Mouse (Mus musculus): ENCODE measurements at regions not wholly inside any gene's neighbourhood (a gene's known extent, or its start where the extent isn't known, plus 50 kb on each side); places are given as distances from the start of the nearest gene placed in this dataset.

DNA sequence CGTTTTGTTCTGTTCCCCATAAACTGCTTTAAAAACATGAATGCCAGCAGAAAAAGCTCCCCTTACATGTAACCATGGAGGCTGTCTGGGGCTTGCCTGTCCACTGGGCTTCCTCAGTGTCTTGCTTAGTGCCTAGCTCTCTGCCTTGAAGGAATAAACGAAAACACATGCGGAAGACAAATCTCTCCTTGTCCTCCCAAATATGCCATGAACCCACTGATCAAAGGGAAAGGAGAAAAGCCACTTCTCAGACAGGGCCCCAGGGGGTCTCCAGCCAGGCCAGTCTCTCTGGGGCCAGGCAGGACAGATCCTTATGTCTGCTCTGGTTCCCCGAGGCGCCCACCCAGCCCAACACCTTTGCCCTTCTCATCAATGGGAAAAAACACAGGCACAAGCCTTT lies 518.6 kb upstream of the 3110018I06Rik start:
- H3K27me3 ChIP-seq (replicated peaks) = no peaks in the 10 kb centered on the region
- H3K9ac ChIP-seq = no peak overlapping the region
- 62% methylated on average over 5 of the region's 5 CpGs for WGBS (ENCODE audit: insufficient replicate concordance)
- no peaks in the 10 kb centered on the region for H3K36me3 ChIP-seq
- no peak overlapping the region for H3K27ac ChIP-seq
- H3K4me1 ChIP-seq = no peaks in the 10 kb centered on the region
- no peaks in the 10 kb centered on the region for H3K9me3 ChIP-seq (replicated peaks)
- no peak overlapping the region for H3K4me2 ChIP-seq
- ATAC-seq = no peak
- H3K4me3 ChIP-seq = no peak overlapping the region

DNA sequence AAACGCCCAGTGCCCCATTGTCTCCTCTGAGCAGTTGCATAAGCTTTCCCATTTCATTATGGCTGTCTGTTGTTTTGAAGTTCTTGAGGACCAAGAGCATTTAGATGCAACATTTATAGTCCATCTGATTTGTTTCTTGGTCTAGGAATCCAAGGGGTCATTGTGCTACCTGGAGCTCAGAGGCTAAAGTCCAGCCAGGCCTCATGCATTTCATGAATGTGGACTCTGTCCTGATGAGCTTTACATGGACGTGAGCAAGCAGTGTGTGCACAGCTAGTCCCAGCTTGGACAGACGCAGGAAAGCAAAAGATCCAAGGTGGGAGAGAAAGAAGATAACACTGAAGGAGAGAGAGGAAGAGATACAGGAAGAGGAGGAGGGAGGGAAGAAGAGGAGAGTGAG lies 496.0 kb upstream of the 3110018I06Rik start:
- no peaks in the 10 kb centered on the region for H3K9me3 ChIP-seq (replicated peaks)
- no peaks in the 10 kb centered on the region for H3K27me3 ChIP-seq (replicated peaks)
- WGBS (ENCODE audit: insufficient replicate concordance) = 35% methylated on average over 3 of the region's 3 CpGs
- H3K4me3 ChIP-seq = no peak overlapping the region
- H3K36me3 ChIP-seq = no peaks in the 10 kb centered on the region
- H3K4me2 ChIP-seq = no peak overlapping the region
- no peak for ATAC-seq
- no peak overlapping the region for H3K27ac ChIP-seq
- H3K4me1 ChIP-seq = no peaks in the 10 kb centered on the region
- H3K9ac ChIP-seq = no peak overlapping the region

DNA sequence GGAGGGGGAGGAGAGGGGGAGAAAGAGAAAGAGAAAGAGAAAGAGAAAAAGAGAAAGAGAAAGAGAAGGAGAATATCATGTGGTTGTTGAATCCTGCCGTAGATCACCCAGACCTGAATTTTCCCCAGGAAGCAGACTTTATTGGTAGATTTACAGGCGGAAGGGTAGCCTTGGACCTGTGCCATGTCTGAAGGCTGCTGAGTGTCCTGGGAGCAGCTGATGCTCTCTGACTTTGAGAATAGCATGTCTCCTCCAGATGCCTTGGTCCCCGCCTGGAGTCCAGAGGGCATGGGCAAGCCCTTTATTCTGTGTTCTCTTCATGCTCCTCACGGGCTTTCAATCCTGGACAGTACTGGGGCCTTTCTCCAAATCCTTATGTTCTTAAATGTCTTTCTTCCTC lies 495.4 kb upstream of the 3110018I06Rik start:
- H3K4me2 ChIP-seq = no peak overlapping the region
- H3K9ac ChIP-seq = no peak overlapping the region
- H3K27me3 ChIP-seq (replicated peaks) = no peaks in the 10 kb centered on the region
- H3K4me3 ChIP-seq = no peak overlapping the region
- no peaks in the 10 kb centered on the region for H3K4me1 ChIP-seq
- WGBS (ENCODE audit: insufficient replicate concordance) = 58% methylated on average over 4 of the region's 4 CpGs
- no peaks in the 10 kb centered on the region for H3K9me3 ChIP-seq (replicated peaks)
- no peak for ATAC-seq
- H3K36me3 ChIP-seq = no peaks in the 10 kb centered on the region
- H3K27ac ChIP-seq = no peak overlapping the region

DNA sequence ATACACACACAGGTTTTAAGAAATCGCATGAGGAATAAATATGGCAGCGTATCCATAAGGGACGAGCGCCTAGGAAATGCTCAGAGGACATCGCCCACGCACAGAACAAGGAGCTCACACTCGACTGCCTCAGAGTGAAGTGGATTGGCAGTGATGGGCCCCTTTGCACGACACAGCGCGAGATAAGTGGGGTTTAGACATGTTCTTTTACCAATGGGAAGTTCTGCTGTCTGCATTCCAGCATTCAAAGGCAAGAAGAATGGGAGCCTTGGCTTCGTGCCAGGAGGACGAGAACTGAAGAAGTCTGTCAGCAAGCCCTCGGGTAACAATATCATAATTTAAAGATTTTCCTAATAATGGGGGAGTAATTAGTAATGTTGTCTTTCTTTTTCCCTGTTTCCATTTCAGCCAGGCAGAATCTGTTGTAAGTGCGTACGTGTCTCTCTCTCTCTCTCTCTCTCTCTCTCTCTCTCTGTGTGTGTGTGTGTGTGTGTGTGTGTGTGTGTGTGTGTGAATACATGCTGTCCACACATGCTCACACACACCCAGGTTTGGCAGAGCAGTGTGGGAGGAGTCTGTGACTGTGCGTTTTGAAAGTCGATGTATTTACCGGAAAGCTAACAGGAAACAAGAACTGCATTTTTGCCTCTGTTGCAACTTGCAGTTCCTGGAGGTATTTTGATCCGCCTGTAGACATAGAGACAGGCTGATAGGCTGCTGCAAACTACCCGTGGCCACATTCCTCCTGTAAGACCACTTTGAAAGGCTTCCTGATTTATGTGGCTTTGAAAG lies 477.2 kb upstream of the 3110018I06Rik start:
- Histone ChIP-seq H3K27me3 (replicated peaks) (no peaks in the 10 kb centered on the region), H3K4me2 (no peak overlapping the region), H3K9ac (no peak overlapping the region), H3K9me3 (replicated peaks) (0 out of 2 replicates have a peak, but pooled peaks cover 4% of the 10 kb centered on the region), H3K36me3 (no peaks in the 10 kb centered on the region), H3K4me3 (no peak overlapping the region), H3K27ac (no peak overlapping the region), H3K4me1 (no peaks in the 10 kb centered on the region)
- no peak for ATAC-seq
- WGBS (ENCODE audit: insufficient replicate concordance) = 64% methylated on average over 20 of the region's 20 CpGs

DNA sequence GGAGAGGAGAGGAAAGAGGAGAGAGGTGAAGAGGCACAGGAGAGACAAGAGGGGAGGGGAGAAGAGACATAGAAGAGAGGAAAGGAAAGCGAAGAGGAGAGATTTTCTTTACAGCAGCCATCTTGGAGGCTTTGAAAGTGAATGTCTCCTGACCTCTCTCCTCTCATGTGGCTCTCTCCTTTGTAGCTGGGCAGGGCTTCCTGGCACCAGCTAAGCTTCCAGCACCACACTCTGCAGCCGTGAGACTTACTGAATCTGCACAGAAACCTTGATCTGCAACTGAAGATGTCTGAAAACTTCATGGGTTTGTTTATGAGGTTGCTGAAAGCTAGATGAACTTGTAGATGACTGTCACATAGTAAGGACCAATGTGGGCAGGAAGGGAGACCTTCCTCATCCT lies 471.6 kb upstream of the 3110018I06Rik start:
- Histone ChIP-seq H3K27me3 (replicated peaks) (no peaks in the 10 kb centered on the region), H3K36me3 (no peaks in the 10 kb centered on the region), H3K4me2 (no peak overlapping the region), H3K9me3 (replicated peaks) (no peaks in the 10 kb centered on the region), H3K27ac (no peak overlapping the region), H3K9ac (no peak overlapping the region), H3K4me3 (no peak overlapping the region), H3K4me1 (no peaks in the 10 kb centered on the region)
- ATAC-seq = no peak
- 67% methylated on average over 2 of the region's 2 CpGs for WGBS (ENCODE audit: insufficient replicate concordance)

DNA sequence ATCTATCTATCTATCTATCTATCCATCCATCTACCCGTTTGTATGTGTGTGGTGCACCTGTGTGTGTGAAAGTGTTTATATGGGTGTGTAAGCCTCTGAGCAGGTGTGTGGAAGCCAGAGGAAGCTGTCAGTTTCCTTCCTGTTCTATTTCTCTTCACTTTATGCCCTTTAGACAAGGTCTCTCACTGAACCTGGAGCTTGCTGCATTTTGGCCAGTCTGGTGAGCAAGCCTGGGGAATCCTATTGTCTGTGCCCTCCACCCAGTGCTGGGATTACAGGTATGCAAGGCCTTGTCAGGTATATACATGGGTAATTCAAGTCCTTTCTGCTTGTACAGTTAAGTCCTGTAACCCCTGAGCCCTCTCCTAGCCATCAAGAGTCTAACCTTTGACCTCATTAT lies 466.6 kb upstream of the 3110018I06Rik start:
- Histone ChIP-seq H3K4me2 (no peak overlapping the region), H3K27me3 (replicated peaks) (peaks cover 5% of the 10 kb centered on the region; the same call in 1 of the 2 replicates), H3K27ac (no peak overlapping the region), H3K9ac (no peak overlapping the region), H3K4me1 (no peaks in the 10 kb centered on the region), H3K36me3 (no peaks in the 10 kb centered on the region), H3K4me3 (no peak overlapping the region), H3K9me3 (replicated peaks) (no peaks in the 10 kb centered on the region)
- 50% methylated on average over 1 of the region's 1 CpGs for WGBS (ENCODE audit: insufficient replicate concordance)
- ATAC-seq = no peak

DNA sequence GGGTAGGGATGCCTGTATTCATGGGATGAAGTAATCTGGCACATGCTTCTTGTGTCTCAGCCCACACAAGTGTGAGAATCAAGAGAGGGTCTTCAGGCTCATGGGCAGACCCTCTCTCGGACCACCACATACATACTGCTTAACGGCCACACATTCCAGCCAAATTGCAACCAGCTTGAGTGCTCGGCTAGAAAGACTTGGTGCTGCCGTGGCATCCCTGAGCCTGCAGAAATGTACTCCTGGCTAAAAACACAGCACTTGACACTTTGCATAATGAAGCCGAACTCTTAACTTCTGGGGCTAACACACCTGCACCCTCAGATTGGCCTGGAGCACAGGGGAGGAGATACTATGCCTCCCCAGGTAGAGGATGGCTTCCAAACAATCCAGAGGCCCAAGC lies 461.6 kb upstream of the 3110018I06Rik start:
- no peak overlapping the region for H3K27ac ChIP-seq
- H3K4me3 ChIP-seq = no peak overlapping the region
- ATAC-seq = no peak
- H3K27me3 ChIP-seq (replicated peaks) = peaks cover 19% of the 10 kb centered on the region
- no peak overlapping the region for H3K4me2 ChIP-seq
- no peaks in the 10 kb centered on the region for H3K4me1 ChIP-seq
- H3K9ac ChIP-seq = no peak overlapping the region
- no peaks in the 10 kb centered on the region for H3K36me3 ChIP-seq
- H3K9me3 ChIP-seq (replicated peaks) = no peaks in the 10 kb centered on the region
- WGBS (ENCODE audit: insufficient replicate concordance) = 64% methylated on average over 5 of the region's 5 CpGs

DNA sequence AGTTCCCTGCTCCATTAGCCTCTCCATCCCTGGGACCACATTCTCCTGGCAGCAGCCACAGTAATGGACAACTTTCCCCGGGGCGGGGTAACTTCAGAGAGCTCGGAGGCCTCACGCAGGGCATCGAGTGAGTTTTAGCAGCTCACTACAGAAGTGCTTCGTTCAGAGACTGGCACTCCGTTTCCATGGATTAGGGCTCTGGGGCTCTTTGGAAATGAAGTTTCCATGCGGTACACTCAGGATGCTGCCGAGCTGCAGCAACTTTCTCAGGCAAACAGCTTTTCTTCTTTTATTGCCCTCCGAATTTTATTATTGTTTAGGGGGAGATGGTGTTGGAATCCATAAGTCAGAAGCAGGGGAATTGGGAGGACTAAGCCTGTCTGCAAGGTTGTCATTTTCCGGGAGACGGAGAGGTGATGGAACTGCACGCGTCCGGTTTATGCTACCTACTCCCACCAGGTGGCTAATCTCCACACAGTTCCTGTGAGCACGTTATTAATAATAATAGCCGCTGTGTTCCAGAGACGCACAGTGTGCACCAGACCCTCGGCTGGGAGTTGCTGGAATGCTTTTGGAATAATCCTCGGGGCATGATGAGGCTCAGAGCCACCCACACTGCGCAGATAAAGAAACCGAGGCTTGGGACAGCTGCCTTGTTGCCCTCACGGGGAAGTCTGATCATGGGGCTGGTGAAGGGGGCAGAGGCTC lies 460.4 kb upstream of the 3110018I06Rik start:
- no peaks in the 10 kb centered on the region for H3K36me3 ChIP-seq
- no peak overlapping the region for H3K9ac ChIP-seq
- H3K27ac ChIP-seq = no peak overlapping the region
- ATAC-seq = no peak
- H3K27me3 ChIP-seq (replicated peaks) = peaks cover 19% of the 10 kb centered on the region
- 36% methylated on average over 23 of the region's 23 CpGs for WGBS (ENCODE audit: insufficient replicate concordance)
- H3K4me3 ChIP-seq = no peak overlapping the region
- no peak overlapping the region for H3K4me2 ChIP-seq
- H3K4me1 ChIP-seq = no peaks in the 10 kb centered on the region
- no peaks in the 10 kb centered on the region for H3K9me3 ChIP-seq (replicated peaks)

DNA sequence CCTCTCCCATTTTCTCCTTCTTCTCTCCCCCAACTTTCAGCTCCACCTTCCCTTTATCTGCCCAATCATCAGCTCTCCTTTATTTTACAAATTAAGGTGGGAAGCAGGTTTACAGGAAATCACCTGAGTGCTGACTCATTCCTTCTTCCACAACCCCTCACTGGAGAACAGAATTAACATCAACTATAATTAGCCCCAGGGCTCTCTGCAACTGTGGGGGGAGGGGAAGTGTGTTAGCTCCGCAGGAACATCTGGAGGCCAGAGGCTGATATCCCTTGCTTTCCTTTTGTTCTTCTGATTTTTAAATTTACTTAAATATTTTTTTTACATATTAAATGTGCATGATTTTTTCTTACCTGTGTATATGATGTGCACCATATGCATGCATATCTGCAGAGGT lies 459.4 kb upstream of the 3110018I06Rik start:
- no peak overlapping the region for H3K27ac ChIP-seq
- H3K4me1 ChIP-seq = no peaks in the 10 kb centered on the region
- peaks cover 19% of the 10 kb centered on the region for H3K27me3 ChIP-seq (replicated peaks)
- no peaks in the 10 kb centered on the region for H3K36me3 ChIP-seq
- no peak overlapping the region for H3K9ac ChIP-seq
- no peak overlapping the region for H3K4me3 ChIP-seq
- WGBS (ENCODE audit: insufficient replicate concordance) = 29% methylated on average over 1 of the region's 1 CpGs
- H3K4me2 ChIP-seq = no peak overlapping the region
- ATAC-seq = no peak
- peaks cover 6% of the 10 kb centered on the region; the same call in 1 of the 2 replicates for H3K9me3 ChIP-seq (replicated peaks)

DNA sequence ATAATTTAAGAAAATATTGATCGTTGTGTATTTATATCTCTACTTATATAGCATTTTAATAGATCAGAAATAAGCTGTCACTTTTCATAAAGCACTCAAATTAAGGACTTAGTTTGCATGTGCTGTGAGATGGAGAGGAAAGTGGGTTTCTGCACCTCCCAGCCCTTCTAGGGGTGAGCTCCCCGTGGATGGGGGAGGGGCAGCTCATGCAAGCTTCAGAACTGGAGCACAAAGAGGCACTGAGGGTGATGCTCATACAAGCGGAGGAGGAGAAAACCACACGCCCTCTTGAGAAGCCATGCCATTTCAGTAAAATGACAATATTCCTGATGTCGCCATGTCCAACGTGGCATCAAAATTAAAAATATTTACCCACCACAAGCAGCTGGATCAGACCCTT lies 452.1 kb upstream of the 3110018I06Rik start:
- Histone ChIP-seq H3K36me3 (no peaks in the 10 kb centered on the region), H3K4me2 (no peak overlapping the region), H3K9ac (no peak overlapping the region), H3K9me3 (replicated peaks) (peaks cover 6% of the 10 kb centered on the region; the same call in 1 of the 2 replicates), H3K4me3 (no peak overlapping the region), H3K27me3 (replicated peaks) (no peaks in the 10 kb centered on the region), H3K4me1 (no peaks in the 10 kb centered on the region), H3K27ac (no peak overlapping the region)
- ATAC-seq = no peak
- 69% methylated on average over 6 of the region's 6 CpGs for WGBS (ENCODE audit: insufficient replicate concordance)

DNA sequence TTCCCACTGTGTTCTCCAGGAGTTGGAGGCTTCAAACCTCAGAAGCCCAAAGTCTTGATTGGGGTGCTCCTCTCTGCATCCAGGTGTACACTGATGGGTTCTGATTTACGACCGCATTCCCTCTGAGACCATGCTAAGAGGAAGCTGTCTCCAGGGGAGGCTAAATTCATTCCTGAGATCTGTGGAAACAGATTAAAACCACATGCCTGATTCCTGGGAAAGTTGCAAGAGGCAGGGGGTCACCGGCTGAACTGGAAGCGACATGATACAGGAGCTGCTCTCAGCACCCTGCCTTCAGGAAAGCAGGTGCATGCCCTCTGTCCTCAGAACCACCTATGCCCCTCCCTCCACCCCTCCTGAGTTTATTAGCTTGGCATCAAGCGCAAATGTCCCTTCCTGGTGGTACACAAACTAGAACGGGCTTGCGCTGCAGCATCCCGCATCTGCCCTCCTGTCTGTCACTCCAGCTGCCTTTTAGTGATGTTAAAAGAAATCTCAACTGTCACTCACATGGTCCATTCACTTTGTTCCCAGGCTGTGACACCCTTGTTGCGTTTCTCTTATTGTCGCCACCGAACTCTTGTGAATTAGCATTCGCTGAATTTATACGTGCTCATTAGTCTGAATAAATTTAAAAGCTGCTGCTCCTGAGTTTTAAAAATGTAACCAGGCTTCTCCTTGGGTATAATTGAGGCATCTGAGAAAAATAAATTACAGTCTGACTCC lies 446.3 kb upstream of the 3110018I06Rik start:
- no peaks in the 10 kb centered on the region for H3K4me1 ChIP-seq
- no peak for ATAC-seq
- WGBS (ENCODE audit: insufficient replicate concordance) = 67% methylated on average over 13 of the region's 13 CpGs

DNA sequence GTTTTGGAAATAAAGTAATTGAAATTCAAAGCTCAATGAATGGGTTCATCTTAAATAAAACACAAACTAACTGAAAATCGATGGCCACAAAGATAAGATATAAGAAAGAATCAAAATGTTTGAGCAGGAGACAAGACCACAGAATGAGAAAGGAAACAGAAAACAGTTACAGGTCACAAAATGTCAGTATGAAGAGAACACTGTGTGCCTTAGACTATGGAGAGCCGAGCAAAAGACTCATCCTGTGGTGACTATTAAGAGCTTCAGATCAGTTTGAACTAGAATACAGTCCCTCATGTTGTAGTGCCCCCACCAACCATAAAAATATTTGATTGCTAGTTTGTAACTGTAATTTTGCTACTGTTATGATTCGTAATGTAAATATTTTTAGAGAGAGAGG lies 441.9 kb upstream of the 3110018I06Rik start:
- Histone ChIP-seq H3K36me3 (no peaks in the 10 kb centered on the region), H3K4me3 (no peak overlapping the region)

More for the DNA sequence above, 446.3 kb upstream of the 3110018I06Rik start:
- Histone ChIP-seq H3K4me3 (no peak overlapping the region), H3K27me3 (replicated peaks) (no peaks in the 10 kb centered on the region), H3K9ac (no peak overlapping the region), H3K9me3 (replicated peaks) (no peaks in the 10 kb centered on the region), H3K36me3 (no peaks in the 10 kb centered on the region), H3K4me2 (no peak overlapping the region), H3K27ac (no peak overlapping the region)

More for the DNA sequence above, 441.9 kb upstream of the 3110018I06Rik start:
- Histone ChIP-seq H3K9ac (no peak overlapping the region), H3K9me3 (replicated peaks) (no peaks in the 10 kb centered on the region; the same call in 1 of the 2 replicates), H3K4me1 (no peaks in the 10 kb centered on the region), H3K27me3 (replicated peaks) (no peaks in the 10 kb centered on the region), H3K27ac (no peak overlapping the region), H3K4me2 (no peak overlapping the region)
- 58% methylated on average over 3 of the region's 3 CpGs for WGBS (ENCODE audit: insufficient replicate concordance)
- no peak for ATAC-seq
